Mouse (Mus musculus) MN1 (cell line): ENCODE data around the gene Gapdhs.
"Not testable (repeated sequence)": the region's sequence is repeated elsewhere in the genome, so short reads cannot be mapped to it uniquely, and the experiment has no call there.

Experiments used
- DNase-seq: peaks from one replicate; pipeline ENCODE4 v3.0.0-alpha.2; 2016; ENCODE audit warnings: low spot score

Gene Gapdhs

DNA sequence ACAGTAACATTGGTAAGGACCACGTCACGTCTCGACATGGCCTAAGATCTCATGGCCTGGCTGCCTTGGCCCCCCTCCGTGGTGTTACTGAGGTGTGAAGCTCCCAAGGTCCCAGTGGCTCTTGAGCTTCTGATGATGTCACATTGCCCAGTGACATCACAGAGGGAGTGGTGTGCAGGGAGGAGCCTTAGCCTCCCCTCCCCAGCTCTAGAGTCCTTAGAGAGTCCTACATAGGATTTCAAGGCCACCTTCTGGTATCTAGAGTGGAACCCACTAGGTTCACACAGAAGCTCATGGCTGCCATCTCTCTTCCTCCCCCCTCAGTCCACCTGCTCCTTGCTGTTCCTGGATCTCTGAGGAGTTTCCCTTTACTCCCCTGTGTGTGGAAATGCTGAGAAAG, at the start of gene Gapdhs:
Gene Gapdhs (minus strand): TSS at position 65 of the 400 bp plus-strand sequence.
- not testable (repeated sequence) for DNase-seq

DNA sequence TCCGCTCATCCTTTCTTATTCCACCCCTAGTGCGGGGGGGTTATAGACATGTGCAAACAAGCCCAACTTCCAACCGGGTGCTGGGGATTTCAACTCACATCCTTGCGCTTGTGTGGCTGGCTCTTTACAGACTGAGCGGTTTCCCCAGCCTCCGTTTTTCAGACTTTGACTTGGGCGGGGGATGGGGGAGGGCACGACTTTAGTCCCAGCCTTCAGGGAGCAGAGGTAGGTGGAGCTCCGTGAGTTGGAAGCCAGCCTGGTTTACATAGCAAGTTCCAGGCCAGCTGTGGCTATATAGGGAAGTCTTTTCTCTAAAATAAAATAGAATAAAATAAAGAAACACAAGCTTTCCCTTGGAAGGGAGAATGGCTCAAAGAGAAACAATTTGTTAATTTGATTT, 48.4 kb upstream of the Gapdhs start:
- DNase-seq = no peak

DNA sequence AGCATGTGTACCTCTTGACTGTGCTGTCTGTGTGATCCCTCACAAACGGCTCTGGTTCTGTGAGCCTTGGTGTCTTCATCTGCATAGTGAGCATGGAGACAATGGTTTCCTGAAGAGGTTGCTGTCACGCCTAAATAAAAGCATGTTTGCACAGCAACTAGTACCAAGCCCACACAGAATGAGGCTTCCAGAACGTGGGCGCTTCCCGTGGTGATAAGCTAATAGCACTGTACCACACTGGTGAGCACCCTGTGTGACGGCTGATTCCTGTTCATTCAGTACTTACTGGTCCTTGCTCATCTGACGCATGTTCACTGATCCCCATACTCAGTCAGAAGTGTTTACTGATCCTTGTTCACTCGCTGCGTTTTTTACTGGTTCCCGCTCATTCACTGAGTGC, 46.7 kb upstream of the Gapdhs start:
- no peak for DNase-seq

DNA sequence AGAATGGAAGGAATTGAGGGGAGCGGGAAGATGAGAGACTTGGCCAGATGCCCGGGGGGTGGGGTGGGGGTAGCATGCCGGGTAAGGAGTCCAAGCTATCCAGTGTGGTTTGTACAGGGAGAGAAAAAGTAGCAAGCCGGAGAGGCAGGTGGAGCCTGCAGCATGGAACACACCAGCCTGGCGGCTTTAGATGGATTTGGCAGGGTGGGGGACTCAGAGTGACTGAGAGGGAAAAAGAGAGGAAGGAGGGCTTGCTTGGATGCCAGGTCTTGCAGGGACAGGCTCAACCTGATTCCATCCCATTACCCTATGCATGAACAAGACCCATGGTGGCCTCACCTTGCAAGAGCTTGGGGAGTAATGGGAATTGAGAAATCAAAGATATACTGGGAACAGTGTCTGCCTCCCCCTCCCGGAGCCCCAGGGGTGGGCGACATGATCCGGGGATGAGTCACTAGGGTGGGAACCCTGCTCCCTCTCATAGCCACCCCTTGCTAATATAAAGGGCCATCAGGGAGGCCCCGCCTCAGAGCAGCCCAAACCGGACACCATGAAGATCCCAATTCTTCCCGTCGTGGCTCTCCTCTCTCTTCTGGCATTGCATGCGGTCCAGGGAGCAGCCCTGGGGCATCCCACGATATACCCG, 44.0 kb upstream of the Gapdhs start, which contains the start of gene Krtdap:
Gene Krtdap (plus strand): TSS at position 520 of the 646 bp plus-strand sequence.
- no peak for DNase-seq

DNA sequence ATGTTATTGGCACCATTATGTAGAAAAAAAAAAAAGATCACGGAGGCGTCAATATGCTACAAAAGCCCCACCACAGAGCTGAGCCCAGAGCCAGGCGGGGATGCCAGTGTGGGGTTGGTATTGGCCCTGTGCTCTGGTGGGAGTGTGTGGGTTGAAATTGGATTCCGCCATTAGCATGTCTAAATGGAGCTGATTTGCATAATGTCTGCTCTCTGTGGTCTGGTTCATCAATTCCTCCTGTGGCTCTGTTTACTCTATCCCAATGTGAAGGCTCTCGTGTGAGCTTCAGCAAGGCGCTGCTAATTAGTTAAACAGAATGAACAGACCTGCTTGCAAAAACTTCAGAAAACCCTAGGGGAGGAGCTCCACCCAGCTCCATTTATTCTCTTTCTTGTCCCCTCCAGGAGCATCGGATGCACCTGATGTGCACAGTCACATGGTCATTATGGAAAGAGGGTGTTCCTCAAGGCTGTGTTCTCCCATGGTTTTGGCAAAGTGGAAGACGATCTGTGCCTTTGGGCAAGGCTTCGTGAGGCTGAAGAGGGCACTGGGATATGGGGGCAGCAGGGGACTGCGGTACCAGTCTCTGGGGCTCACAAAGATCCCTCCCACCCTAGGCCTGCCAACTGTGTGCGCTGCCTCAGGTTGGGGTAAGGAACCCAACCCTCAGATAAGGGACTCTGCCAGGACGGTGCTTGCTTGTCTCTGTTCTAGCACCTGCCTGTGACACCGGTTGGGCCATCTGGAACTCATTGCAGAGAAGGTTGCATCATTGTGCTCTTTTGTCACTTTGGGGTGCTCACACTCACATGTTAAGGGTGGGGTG, 42.5 kb upstream of the Gapdhs start:
- DNase-seq = peak; percentile 32

DNA sequence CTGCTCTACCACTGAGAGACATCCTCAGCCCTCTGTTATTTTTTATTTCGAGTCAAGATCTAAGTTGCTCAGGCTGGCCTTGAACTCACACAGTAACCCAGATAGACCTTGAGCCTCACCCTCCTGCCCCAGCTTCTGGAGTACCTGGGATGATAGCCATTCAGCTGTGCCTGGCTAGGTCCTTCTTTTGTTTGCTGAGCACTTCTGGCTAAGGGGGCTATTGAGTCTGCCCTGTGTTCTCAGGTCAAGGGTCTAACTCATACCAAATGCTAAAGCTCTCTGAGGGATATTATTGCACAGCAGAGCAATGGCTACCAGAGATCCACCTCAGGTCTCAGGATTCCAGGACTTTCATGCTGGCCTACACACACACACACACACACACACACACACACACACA, 41.7 kb upstream of the Gapdhs start:
- no peak for DNase-seq

DNA sequence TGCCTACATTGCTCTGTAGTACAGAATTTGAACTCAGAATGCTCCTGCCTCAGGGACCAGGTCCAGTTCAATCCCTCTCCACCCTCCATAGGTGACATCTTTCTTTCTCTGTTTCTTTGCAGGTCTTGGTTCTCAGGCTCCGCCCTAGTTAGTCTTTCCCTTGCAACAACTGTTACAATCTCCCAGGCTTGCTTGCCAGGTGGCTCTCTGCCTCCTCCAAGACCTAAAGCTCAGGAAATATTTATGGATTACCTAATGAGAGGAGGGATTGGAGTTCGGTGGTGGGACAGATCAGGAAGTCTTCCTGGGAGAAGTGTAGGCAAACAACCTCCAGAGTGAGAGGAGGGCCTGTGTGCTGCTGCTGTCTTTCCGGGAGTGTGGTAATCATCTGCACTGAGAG, 39.2 kb upstream of the Gapdhs start:
- DNase-seq = no peak

DNA sequence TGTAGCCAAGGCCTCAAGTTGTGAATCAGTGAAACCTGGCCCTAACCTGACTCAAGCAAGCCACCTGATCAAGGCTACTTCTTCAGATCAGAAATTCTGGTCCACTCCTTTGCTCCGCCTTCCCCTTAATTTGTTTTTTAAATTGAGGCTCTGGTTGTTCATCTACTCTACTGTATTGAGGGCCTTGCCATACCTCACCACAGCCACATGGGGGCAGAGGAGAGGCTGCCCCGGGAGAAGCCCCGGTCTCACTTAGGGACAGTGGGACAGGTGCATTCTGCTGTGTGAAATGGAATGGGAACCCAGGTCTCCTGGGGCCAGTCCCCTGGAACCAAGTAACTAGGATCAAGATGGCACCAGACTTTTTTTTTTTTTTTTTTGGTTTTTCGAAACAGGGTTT, 38.3 kb upstream of the Gapdhs start:
- DNase-seq = no peak

DNA sequence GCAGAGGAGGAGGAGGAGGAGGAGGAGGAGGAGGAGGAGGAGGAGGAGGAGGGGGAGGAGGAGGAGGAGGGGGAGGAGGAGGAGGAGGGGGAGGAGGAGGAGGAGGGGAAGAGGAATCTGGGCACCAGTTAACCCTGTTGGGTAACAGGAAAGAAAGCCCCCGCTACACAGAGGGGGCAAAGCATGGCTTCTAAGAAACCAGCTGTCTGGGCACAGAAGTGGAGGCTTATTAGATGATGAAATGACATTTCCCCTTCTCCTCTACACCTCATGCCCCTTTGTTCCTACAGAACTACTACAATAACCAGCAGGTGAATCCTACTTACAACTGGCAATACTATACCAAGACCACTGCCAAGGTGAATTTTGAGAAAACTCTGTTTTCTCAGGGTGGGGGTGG, 34.4 kb upstream of the Gapdhs start:
- DNase-seq = no peak

DNA sequence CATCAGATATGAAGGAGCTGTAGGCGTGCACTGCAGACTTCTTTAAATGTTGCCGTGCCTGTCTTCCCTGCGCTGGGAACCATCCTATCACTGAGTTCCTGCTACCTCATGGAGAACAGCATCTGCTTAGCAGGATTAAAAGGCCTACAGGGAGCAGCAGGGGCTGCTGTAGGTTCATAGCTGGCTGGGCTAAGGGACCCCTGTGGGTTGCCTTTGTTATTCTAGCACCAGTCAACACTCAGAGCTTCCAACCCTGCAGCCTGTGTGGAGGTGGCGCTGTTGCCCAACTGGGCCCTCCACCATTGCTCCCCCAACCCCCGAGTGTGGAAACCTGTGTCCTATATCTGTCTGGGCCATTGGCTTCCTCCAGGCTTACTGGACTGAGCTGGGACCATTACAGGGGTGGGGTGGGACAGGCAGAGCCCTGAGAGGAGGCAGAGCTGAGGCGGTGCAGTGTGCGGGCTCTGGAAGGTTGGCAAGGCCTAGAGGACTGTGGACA, 33.6 kb upstream of the Gapdhs start:
- DNase-seq = no peak

DNA sequence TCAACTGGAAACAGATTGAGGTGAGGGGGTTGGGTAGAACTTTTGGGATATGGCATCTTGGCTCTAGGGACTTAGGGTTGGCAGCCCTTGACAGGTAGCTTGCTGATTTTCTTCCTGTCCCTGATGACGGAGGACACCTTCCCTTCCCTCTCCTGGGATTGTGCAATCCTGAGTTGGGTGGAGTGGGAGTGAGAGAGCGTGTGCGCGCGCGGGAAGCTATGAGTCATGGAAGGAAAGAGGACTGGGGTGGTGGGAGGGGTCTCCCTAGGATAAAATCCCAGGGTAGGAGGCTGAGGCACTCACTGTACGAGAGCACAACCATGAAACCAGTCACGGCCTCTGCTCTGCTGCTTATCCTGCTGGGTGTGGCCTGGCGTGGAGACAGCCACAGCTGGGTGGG, 32.6 kb upstream of the Gapdhs start:
- DNase-seq = no peak

DNA sequence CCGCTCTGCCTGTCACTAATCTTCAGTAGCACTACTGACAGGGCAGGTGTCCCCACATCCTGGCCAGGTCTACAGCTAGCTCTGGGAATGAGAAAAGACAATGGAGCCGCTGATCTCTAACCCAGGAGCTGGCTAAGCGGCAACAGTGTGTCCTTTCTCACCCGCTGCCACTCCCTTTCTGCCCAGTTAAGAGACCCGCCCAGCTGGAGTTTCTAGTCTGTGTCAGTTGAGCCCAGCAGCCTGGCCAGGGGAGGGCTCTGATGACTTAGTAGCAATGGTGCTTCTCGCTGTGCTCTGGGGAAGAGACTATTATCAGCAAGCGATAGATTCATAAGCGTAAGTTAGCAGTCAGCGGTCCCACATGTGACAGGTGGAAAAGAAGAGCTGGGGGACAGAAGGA, 25.8 kb upstream of the Gapdhs start:
- DNase-seq = peak; percentile 55

DNA sequence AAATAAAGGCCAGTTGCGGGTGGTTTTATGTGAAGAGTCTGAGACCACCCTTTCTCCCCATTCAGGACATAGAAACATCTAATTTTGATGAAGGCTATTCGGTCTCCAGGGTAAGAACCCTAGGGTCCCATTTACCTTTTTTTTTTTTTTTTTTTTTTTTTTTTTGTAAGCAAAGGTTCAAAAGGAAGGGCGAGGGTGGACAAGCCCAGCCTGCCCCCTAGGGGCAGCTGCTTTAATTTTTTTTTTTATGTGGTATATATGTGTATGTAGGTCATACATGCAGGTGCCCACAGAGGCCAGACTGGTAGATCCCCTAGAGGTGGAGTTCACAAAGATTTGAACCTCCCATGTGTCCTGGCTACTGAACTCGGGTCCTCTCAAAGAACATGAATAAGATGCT, 22.9 kb upstream of the Gapdhs start:
- no peak for DNase-seq

DNA sequence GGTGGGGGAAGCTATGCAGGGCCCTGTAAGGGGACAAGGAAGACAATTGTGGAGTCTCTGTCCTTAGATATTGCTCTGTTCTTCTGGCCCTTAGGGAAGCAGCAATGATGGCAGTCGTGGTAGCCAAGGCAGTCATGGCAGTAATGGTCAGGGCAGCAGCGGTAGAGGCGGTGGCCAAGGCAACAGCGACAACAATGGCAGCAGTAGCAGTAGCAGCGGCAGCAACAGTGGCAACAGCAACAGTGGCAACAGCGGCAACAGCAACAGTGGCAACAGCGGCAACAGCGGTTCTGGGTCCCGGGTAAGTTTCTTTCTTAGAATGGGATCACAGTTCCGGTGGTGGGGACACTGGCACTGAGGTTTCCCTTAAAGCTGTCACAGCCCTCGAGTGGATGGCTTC, 21.7 kb upstream of the Gapdhs start:
- DNase-seq = no peak

DNA sequence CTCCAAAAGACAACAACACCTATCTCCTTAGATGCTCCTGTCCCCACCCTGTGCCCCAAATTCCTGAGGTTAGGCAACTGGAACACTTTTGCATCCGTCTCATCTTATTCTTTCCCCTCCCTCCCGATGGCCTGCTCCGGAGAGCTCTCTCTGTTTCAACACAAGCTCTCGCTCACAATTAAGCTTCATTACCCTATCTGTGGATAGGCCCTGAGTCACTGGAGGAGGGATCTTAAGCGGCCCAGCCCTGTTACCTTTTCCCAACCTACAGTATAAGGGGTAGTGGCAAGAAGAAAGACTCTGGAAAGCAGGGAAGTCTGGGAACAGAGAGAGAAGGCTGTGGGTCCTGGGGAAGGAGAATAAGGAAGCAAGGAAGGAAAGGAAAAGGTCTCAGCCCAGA, 20.0 kb upstream of the Gapdhs start, which contains the start of gene Dmkn:
Gene Dmkn (plus strand): TSS at position 301 of the 400 bp plus-strand sequence.
- no peak for DNase-seq

DNA sequence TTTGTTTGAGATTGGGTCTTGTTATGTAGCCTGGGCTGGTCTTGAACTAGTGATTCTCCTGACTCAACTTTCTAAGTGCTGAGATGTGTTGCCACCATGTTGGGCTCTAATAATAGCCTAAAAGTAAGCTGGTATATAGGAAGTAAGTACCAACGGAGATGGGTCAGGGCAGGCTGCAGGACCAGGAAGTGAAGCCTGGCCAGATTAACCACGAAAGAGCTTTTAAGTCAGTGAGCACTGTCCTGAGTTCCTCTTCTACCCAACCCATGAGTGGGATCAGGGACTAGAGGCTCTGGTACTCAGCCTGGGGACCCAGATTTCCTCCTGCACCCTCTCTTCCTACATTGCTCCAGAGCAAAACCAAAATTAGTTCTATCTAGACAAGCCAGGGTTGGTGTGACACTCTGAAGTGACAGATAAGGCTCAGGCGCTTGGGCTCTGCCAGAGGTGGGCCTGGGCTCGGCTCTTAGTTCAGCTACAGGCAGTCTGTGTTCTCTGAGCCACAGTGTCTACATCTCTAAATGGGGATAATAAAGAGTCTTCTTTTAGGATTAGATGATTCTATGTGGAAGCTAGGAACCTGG, 18.4 kb upstream of the Gapdhs start:
- DNase-seq = no peak

DNA sequence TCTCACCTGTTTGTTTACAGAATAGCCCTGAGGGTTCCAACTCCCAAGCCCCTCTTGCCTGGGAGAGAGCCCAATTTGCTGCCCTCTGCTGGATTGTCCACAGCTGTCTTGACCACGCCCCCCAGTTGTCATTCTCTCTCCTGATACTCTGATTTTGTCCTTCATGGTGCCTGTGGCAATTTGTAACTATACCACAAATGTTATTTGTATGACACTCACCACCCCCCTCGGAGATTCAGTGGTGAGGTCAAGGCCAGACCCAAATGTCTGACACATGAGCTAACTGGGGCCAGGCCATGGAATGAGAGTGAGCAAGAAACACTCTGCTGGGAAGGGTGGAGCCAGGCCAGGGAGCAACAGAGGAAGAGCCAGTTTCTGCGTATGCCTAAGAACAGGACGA, 15.4 kb upstream of the Gapdhs start:
- peak; percentile 30 for DNase-seq

DNA sequence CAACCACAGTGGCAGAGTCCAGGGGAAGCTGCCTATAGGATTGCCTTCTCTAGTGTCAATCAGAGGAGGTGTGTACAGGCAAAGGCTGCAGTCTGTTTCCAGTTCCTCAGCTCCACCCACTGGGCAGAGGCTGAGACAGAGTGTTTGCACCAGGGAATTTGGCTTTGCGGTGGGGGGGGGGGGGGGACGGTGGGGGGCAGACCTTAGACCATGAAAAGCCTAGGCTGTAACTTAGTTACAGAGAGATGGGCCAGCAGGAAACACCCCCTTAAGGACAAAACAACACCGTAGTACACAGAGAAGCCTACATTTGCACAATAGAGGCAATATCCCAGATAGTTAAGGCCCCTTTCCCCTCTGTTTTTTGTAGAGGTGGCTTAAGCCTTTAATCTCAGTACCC, 13.5 kb upstream of the Gapdhs start:
- no peak for DNase-seq

DNA sequence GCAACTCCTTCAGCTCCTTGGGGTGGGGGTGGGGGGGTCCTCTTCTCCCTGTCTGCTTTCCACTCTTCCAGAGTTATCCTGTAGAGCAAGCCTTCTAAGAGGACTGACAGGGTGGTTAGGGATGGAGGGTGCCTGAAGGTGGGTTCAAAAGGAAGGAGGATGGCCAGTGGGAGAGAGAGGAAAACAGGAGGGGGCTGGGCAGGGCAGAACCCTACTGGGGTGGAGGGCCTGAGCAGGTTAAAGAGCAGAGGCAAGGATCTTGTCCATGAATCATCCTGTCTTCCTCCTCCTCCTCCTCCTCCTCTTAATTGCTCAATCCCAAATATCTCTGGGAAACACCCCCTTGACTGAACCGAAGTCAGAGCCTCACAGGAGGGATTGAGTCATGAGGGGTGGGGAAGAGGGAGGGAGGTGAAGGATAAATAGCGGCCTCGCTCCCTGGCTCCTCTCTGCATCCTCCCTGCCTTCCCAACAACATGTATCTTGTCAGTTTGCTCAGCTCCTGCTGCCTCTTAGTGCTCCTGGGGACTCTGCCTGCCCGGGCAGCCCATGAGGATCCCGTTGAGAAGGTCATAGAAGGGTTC, 7.7 kb upstream of the Gapdhs start, which contains the start of gene Sbsn:
Gene Sbsn (plus strand): TSS at position 386 of the 584 bp plus-strand sequence.
- no peak for DNase-seq

DNA sequence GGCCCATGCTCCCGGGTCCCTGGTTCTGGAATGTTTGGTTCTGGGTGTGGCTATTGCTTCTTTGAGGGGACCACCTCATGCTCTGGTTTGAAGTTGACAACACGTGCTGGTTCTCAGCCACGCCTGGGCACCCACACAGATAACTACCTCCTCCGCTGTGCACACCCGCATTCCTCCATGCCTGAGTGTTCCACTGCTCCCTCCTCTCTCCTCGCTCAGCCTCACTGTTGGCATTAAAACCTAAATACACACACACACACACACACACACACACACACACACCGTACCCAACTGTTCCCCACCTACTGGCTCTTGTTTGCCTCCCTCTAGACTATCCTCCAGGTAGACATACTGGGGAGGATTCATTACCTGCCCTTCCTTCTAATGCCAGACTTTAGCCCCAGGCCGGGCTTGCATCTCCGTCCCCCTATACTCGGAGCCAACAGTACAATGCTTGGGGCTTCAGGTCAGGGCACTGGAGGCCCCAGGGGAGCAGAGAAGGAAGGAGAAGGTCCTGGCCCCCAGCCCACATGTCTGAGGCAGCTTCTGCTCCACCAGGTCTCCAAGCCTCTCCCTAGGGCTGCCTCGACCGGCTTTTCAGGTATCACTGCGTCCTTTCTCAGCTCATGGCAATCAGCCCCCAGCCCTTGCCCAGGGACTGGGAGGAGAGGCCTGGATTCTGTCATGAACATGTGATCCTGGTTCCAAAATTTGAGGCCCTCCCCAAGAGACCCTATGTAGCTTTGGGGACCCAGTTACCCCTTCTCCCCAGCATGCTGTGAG, 6.5 kb upstream of the Gapdhs start:
- no peak for DNase-seq

DNA sequence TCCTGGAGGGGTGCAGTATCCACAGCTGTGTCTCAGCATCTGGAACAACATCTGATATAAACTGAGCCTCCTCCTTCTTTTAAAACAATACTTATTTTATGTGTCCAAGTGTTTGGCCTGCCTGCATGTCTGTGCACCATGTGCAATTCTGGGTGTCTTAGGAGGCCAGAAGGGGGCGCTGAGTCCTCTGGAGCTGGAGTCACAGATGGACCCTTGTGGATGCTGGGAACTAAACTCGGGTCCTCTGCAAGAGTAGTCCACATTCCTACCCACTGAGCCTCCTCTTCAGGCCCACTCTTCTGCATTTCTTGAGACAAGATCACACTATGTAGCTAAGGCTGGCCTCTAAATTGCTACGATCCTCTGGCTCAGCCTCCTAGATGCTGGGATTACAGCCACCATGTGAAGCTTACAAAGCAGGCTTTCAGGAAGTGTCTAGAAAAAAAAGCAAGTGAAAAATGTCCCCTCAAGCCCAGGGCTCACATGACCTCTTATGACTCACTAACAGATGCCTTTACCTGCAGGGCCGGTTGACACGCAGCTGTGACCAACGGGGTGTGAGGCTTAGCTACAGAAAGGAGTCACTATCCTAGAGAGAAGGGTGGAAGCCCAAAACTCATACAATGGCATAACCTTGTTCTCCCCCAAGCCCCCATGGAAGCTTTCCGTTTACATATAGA, 4.2 kb upstream of the Gapdhs start:
- DNase-seq = no peak
